Mouse (Mus musculus) cortical plate, adult 2 months (tissue): ENCODE data around the gene Slc16a2. TPM values are rescaled to one million over a fixed set of nuclear protein-coding genes. Genes with fewer than 3 reads are reported as not detected.

Experiments
- H3K27ac ChIP-seq: fragments of 200-500 bp; 2 replicates; pipeline ENCODE4 v1.5.1; 2012; ENCODE audit warnings: low read length, control low read depth, inconsistent platforms; ENCODE audit not compliant: insufficient read depth
- H3K4me1 ChIP-seq: fragments of 200-500 bp; 2 replicates; pipeline ENCODE4 v1.6.1; 2011; ENCODE audit warnings: low read length; ENCODE audit not compliant: control insufficient read depth, insufficient read depth
- H3K4me3 ChIP-seq: fragments of 200-500 bp; 2 replicates; pipeline ENCODE4 v1.5.1; 2011; ENCODE audit warnings: mild to moderate bottlenecking, low read length, control low read depth; ENCODE audit not compliant: insufficient read depth
- CTCF ChIP-seq: fragments of 200-500 bp; IDR thresholded peaks from 2 replicates; pipeline ENCODE4 v1.5.1; 2011; ENCODE audit warnings: mild to moderate bottlenecking, control low read depth, low read length; ENCODE audit not compliant: insufficient read depth; ENCODE audit errors: extremely low read depth
- POLR2A ChIP-seq: fragments of 200-500 bp; IDR thresholded peaks from 2 replicates; pipeline ENCODE4 v1.6.1; 2011; ENCODE audit warnings: mild to moderate bottlenecking, low read length, control low read depth; ENCODE audit not compliant: insufficient read depth; ENCODE audit errors: extremely low read depth
- polyA plus RNA-seq: library from polyadenylated mRNA; depleted of rRNA; stranded (reverse); fragments of >200 nt; gene quantifications from 2 replicates; pipeline ENCODE4 v1.2.3, GENCODE M21; 2012; rRNA removed

Slc16a2 gene
- polyA plus RNA-seq: 26.3 and 27.5 TPM in 2 replicates

DNA sequence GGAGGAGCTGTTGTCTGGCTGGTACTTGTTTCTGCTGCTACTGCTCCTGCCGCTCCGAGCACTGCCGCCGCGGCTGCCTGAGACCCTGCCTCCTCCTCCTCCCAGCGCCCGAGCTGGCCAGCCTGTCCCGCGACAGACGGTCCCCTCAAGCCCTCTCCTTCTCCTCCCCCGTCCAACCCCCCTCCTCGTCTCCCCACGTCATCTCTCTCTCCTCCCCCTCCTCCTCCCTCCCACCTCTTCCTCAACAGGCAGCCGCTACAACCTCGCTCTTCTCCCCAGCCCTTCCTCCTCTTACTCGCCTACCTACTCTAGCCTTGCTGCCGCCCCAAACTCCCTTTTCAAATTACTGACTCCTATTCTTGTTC, at the start of gene Slc16a2:
Gene Slc16a2, minus strand, starts transcription at position 152 of the 365 bp plus-strand sequence.
- H3K27ac ChIP-seq: peak within 1 kb of the TSS; percentile 78
- no peaks in the 10 kb centered on the region for H3K4me1 ChIP-seq
- peak within 1 kb of the TSS; percentile 97 for H3K4me3 ChIP-seq
- TF ChIP-seq CTCF (no peak), POLR2A (peak; percentile 24; the same call in 1 of the 2 replicates)

DNA sequence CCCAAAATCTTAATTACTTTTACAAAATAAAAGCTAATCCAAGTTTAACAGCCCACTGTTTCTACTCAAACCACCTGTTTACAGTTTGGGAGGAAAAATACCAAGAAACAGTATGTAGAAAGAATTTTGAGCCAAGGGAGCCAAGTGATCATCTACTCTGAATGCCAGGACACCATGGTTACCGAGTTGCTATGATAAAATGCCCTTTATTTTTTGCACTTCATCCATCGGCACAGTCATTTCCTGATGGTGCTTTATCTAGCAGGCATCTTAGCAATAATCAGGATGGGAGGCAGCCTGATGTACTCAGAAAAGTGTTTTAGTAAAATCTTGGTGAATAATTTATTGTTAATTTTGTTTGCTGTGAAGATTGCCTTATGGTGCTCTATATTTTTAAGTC, 41.7 kb upstream of the Slc16a2 start:
- Histone ChIP-seq H3K4me1 (no peaks in the 10 kb centered on the region), H3K27ac (no peak overlapping the region), H3K4me3 (no peak overlapping the region)
- no peak for TF ChIP-seq CTCF
- TF ChIP-seq POLR2A: no peak

DNA sequence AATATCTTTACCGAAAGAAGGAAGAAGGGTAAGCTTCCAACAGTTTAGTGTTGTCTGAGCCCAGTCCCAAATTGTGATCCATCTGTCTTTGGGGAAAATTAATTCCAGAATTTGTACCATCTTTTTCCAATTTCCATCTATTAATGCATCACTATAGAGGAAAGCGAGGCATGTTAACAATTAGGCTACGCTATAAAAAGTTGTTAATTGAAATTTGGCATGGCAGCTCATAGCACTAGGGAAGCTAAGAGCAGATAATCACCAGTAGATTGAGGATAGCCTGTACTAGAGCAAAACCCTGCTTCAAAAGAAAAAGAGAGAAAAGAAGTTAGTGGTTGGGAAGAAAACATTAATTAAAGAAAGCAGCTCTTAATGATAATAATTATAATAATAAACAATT, 41.1 kb upstream of the Slc16a2 start:
- no peak overlapping the region for H3K4me3 ChIP-seq
- no peak overlapping the region for H3K27ac ChIP-seq
- TF ChIP-seq CTCF: no peak
- TF ChIP-seq POLR2A: no peak
- no peaks in the 10 kb centered on the region for H3K4me1 ChIP-seq

DNA sequence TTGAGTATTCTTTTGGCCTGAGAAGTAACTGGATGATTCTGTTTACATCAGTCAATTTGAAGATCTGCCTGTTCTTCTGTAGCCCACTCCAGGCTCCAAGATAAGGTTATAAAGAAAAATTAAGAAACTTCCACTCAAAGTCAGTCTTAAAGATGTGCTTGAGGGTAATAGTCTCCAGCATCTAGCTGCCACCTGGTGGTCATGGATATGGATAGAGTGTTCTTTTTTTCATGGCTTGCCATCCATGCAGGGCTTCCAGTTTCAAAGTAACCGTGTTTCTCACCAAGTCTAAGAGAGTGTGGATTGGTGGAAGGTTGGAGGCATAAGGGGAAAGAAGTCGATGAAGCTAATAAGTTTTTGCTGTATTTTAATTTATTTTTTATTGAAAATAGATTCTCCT, 23.5 kb upstream of the Slc16a2 start:
- no peaks in the 10 kb centered on the region for H3K4me1 ChIP-seq
- no peak for TF ChIP-seq POLR2A
- peak; percentile 38; the same call in 1 of the 2 replicates for TF ChIP-seq CTCF
- H3K4me3 ChIP-seq: no peak overlapping the region

DNA sequence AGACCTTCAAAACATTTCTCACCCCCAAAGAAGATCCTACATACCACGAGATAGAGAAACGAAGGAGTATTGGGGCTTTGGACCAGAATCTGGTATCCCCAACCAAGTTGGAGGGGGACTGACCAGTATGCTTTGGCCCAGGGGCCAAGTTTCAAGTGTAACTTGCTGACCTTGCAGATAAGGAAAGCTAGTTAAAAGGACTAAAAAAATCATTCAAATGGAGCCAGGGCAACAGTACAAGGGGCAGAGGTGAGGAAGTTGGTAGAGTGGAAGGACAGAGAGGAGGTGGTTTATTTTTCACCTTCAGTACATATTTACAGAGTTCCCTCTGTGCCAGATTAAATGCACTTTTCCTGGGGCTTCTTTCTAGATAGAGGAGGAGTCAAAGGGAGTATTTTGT, 7.1 kb upstream of the Slc16a2 start:
- no peak overlapping the region for H3K4me3 ChIP-seq
- TF ChIP-seq CTCF: no peak
- no peak overlapping the region for H3K27ac ChIP-seq

More for the DNA sequence above, 23.5 kb upstream of the Slc16a2 start:
- no peak overlapping the region for H3K27ac ChIP-seq

DNA sequence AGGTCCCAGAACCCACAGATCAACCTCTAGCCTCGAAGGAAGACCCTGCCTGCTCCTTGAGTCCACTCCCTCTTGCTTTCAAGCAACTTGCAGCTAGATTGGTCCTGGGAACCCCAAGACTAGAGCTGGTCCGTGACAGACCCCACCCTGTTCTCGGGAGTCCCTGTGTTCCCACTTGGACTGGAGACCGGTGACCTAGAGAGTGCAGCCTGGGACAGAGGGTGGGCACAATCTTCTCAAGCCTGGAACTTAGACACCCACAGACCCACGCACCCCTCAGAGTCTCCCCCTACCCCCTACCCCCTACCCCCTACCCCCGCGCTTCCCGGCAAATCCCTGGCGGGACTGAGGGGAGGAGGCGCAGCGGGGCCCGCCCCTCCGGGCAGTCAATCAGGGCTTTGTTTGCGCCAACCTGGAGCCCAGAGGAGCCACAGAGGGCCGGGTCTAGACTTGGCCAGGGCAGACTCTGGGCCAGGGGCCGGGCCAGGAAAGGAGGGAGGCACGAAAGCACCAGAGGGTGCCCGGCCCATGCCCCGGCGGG, 558 bp upstream of the Slc16a2 start:
- TF ChIP-seq CTCF (no peak), POLR2A (no peak)
- H3K4me1 ChIP-seq: no peaks in the 10 kb centered on the region
- H3K4me3 ChIP-seq: peak overlapping the region; percentile 97
- peak overlapping the region; percentile 78 for H3K27ac ChIP-seq

More for the DNA sequence above, 7.1 kb upstream of the Slc16a2 start:
- no peaks in the 10 kb centered on the region for H3K4me1 ChIP-seq

DNA sequence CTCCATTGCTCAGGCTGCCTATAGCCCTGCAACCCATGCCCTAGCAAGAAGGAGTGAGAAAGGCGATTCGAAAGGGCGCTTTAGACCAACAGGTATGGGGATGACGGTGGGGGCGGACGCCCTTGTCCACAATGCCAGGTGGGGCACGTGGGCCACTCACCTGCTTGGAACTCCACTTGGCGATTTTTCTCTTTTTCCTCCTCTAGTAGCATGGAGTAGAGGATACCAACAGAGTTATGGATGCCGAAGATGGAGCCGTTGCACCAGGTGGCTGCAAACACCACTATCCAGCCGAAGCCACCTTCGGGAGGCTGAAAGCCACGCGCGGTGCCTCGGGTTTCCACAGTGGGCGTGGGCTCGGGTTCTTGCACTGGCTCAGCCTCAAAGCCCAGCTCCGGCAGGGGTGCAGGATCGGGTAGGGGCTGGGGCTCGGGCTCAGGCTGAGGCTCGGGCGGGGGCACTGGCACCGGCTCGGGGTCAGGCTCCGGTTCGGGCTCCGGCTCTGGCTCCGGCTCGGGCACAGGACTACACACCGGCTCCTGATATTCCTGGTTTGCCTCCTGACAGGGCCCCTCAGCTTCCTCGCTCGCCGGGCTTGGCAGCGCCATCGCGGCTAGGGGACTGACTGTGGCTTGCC, 470 bp downstream of the Slc16a2 start:
- TF ChIP-seq CTCF (no peak), POLR2A (no peak)
- H3K4me1 ChIP-seq: no peaks in the 10 kb centered on the region
- H3K27ac ChIP-seq: peak overlapping the region; percentile 6; the same call in 1 of the 2 replicates
- peak overlapping the region; percentile 97 for H3K4me3 ChIP-seq

DNA sequence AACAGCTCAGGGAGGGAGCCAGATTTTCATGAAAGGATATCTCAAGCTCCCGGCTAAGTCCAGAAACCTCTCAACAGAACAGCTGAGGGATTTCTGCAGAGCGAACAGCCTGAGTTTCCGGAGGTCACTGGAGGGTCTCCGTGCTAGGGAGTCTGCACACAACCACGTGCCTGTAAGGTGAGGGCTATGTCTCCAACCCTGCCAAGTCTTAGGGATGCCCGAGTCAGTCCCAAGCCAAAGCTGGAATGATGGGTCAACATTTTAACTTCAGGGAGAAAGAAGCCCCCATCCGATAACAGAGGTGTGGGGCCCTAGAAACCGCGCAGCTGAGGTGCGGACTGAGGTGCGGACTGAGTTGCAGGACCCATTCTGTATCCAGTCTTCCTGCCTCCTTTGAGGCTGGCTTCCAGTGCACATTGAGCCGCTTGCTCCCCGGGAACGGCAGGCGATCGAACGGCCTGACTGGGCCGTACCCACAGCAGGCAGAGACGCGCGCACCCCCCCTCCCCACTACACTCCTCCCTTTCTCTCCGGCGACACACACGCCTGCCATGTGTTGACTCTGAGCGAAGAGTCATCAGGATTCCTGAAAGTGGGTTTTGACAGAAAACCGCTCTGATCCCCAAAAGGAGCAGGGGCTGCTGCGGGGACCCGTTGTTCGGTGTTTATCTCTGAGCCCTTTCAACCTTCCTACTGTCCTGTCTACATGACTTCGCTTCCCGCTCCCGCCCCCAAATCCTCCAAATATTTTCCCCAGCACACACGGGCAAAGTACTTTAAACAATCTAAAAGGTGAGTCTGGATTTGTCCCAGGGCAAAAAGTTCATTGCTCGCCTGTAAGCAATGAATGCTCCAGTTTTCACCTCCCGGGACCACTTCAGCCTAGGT, 1.2 kb downstream of the Slc16a2 start:
- TF ChIP-seq CTCF (no peak), POLR2A (no peak)
- Histone ChIP-seq H3K4me3 (peak overlapping the region; percentile 97), H3K27ac (peak overlapping the region; percentile 6; the same call in 1 of the 2 replicates), H3K4me1 (no peaks in the 10 kb centered on the region)

DNA sequence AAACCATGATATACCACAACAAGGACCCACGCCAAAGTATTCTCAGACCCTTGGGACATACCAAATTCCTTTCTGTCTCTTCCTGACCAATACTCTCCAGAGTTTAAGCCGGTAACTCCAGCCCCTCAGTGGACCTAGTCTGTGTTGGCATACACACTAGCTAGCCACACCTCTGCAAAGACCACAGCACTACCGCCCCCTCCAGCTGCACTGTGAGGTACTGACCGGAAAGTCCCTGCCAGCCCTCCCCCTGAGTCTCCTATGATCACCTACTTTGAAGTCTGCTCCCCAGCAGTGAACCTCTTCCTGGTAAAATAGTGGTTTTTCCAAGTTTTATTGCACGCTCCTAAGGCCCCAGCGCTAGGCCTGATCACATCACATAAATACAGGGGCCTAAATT, 2.5 kb downstream of the Slc16a2 start:
- TF ChIP-seq POLR2A (no peak), CTCF (no peak)
- H3K4me1 ChIP-seq: no peaks in the 10 kb centered on the region
- H3K4me3 ChIP-seq: peak overlapping the region; percentile 97
- peak overlapping the region; percentile 35; the same call in 1 of the 2 replicates for H3K27ac ChIP-seq
